Mouse (Mus musculus): ENCODE data around the gene Dnhd1. TPM values are rescaled to one million over a fixed set of nuclear protein-coding genes. Genes with fewer than 3 reads are reported as not detected.
"Not testable (repeated sequence)": the region's sequence is repeated elsewhere in the genome, so short reads cannot be mapped to it uniquely, and the experiment has no call there.

Gene Dnhd1
- polyA plus RNA-seq, 1 experiment from 2014 or later = 1.4 TPM

GRCm38 (mm10) chr7:105734826-105735225 lies 84.2 kb downstream of the Dnhd1 start:
- 90% methylated on average over 8 of the region's 8 CpGs for WGBS
- no peaks in the 10 kb centered on the region for H3K27me3 ChIP-seq (replicated peaks)
- no peak for ATAC-seq (ENCODE audit: low FRiP score, low read depth)
- H3K27ac ChIP-seq = no peak overlapping the region
- no peaks in the 10 kb centered on the region for H3K9me3 ChIP-seq
- no peak overlapping the region for H3K4me3 ChIP-seq
- no peak overlapping the region; the same call in 1 of the 2 replicates for H3K4me2 ChIP-seq (replicated peaks)
- H3K4me1 ChIP-seq = peaks cover 16% of the 10 kb centered on the region
- no peak overlapping the region for H3K9ac ChIP-seq
- H3K36me3 ChIP-seq = peaks cover 49% of the 10 kb centered on the region

- H3K9ac ChIP-seq = peak overlapping the region; percentile 70
- 59% methylated on average over 4 of the region's 4 CpGs for WGBS
- H3K4me3 ChIP-seq = peak overlapping the region; percentile 82
- H3K27ac ChIP-seq; H3K9me3 ChIP-seq; ATAC-seq (ENCODE audit: low FRiP score, low read depth); H3K27me3 ChIP-seq (replicated peaks): not testable (repeated sequence)
- H3K4me2 ChIP-seq (replicated peaks) = peak overlapping the region; percentile 87
- peaks cover 16% of the 10 kb centered on the region for H3K4me1 ChIP-seq
- H3K36me3 ChIP-seq = peaks cover 52% of the 10 kb centered on the region
Observed at GRCm38 (mm10) chr7:105735464-105735863, 84.8 kb downstream of the Dnhd1 start.

- peak; percentile 97 for ATAC-seq (ENCODE audit: low FRiP score, low read depth)
- Histone ChIP-seq H3K4me2 (replicated peaks) (peak within 1 kb of the TSS; percentile 87), H3K27ac (peak within 1 kb of the TSS; percentile 50), H3K36me3 (peaks cover 52% of the 10 kb centered on the region), H3K27me3 (replicated peaks) (no peaks in the 10 kb centered on the region), H3K4me3 (peak within 1 kb of the TSS; percentile 82), H3K9ac (peak within 1 kb of the TSS; percentile 70), H3K9me3 (no peaks in the 10 kb centered on the region), H3K4me1 (peaks cover 16% of the 10 kb centered on the region)
- WGBS = under 1% methylated on average over 60 of the region's 62 CpGs
Observed at GRCm38 (mm10) chr7:105736264-105736901, 85.8 kb downstream of the Dnhd1 start, which contains the start of gene Ilk. Gene Ilk (plus strand): TSS chr7:105736592.

- H3K4me3 ChIP-seq = peak within 1 kb of the TSS; percentile 82
- peak within 1 kb of the TSS; percentile 50 for H3K27ac ChIP-seq
- WGBS = under 1% methylated on average over 30 of the region's 30 CpGs
- peaks cover 52% of the 10 kb centered on the region for H3K36me3 ChIP-seq
- H3K4me1 ChIP-seq = peaks cover 16% of the 10 kb centered on the region
- peak; percentile 56; the same call in 1 of the 2 replicates for ATAC-seq (ENCODE audit: low FRiP score, low read depth)
- H3K4me2 ChIP-seq (replicated peaks) = peak within 1 kb of the TSS; percentile 87
- no peaks in the 10 kb centered on the region for H3K27me3 ChIP-seq (replicated peaks)
- no peaks in the 10 kb centered on the region for H3K9me3 ChIP-seq
- H3K9ac ChIP-seq = peak within 1 kb of the TSS; percentile 70
Observed at GRCm38 (mm10) chr7:105736911-105737521, 86.4 kb downstream of the Dnhd1 start, which contains the start of gene Rrp8. Gene Rrp8 (minus strand): TSS chr7:105737385.

- Histone ChIP-seq H3K9ac (peak overlapping the region; percentile 44; the same call in 1 of the 2 replicates), H3K4me3 (peak overlapping the region; percentile 82), H3K4me1 (peaks cover 16% of the 10 kb centered on the region), H3K27ac (no peak overlapping the region), H3K9me3 (no peaks in the 10 kb centered on the region), H3K4me2 (replicated peaks) (peak overlapping the region; percentile 87), H3K27me3 (replicated peaks) (no peaks in the 10 kb centered on the region), H3K36me3 (peaks cover 52% of the 10 kb centered on the region)
- no peak for ATAC-seq (ENCODE audit: low FRiP score, low read depth)
- WGBS = 33% methylated on average over 3 of the region's 3 CpGs
Observed at GRCm38 (mm10) chr7:105737648-105738047, 87.0 kb downstream of the Dnhd1 start.

GRCm38 (mm10) chr7:105738286-105738685 lies 87.7 kb downstream of the Dnhd1 start:
- no peaks in the 10 kb centered on the region for H3K27me3 ChIP-seq (replicated peaks)
- no peak for ATAC-seq (ENCODE audit: low FRiP score, low read depth)
- no peak overlapping the region for H3K4me3 ChIP-seq
- H3K4me2 ChIP-seq (replicated peaks) = peak overlapping the region; percentile 87
- no peak overlapping the region for H3K9ac ChIP-seq
- peaks cover 51% of the 10 kb centered on the region for H3K36me3 ChIP-seq
- H3K9me3 ChIP-seq = no peaks in the 10 kb centered on the region
- WGBS = 81% methylated on average over 2 of the region's 2 CpGs
- H3K27ac ChIP-seq = no peak overlapping the region
- peaks cover 21% of the 10 kb centered on the region for H3K4me1 ChIP-seq

- Histone ChIP-seq H3K27me3 (replicated peaks) (no peaks in the 10 kb centered on the region), H3K4me1 (peaks cover 26% of the 10 kb centered on the region), H3K9ac (no peak overlapping the region), H3K36me3 (peaks cover 45% of the 10 kb centered on the region), H3K4me3 (no peak overlapping the region), H3K4me2 (replicated peaks) (peak overlapping the region; percentile 27), H3K9me3 (no peaks in the 10 kb centered on the region), H3K27ac (no peak overlapping the region)
- 34% methylated on average over 3 of the region's 3 CpGs for WGBS
- ATAC-seq (ENCODE audit: low FRiP score, low read depth) = no peak
Observed at GRCm38 (mm10) chr7:105738948-105739347, 88.3 kb downstream of the Dnhd1 start.

- WGBS = 79% methylated on average over 13 of the region's 13 CpGs
- H3K4me1 ChIP-seq = peaks cover 26% of the 10 kb centered on the region
- H3K9ac ChIP-seq = no peak overlapping the region
Observed at GRCm38 (mm10) chr7:105740089-105740795, 89.6 kb downstream of the Dnhd1 start.

GRCm38 (mm10) chr7:105740851-105741250 lies 90.2 kb downstream of the Dnhd1 start:
- Histone ChIP-seq H3K36me3 (peaks cover 36% of the 10 kb centered on the region), H3K27ac (no peak overlapping the region), H3K4me2 (replicated peaks) (no peak overlapping the region), H3K27me3 (replicated peaks) (no peaks in the 10 kb centered on the region), H3K4me3 (no peak overlapping the region), H3K4me1 (peaks cover 22% of the 10 kb centered on the region), H3K9me3 (no peaks in the 10 kb centered on the region), H3K9ac (no peak overlapping the region)
- WGBS = 88% methylated on average over 6 of the region's 6 CpGs
- ATAC-seq (ENCODE audit: low FRiP score, low read depth) = no peak

More at GRCm38 (mm10) chr7:105740089-105740795, 89.6 kb downstream of the Dnhd1 start:
- ATAC-seq (ENCODE audit: low FRiP score, low read depth) = no peak
- peaks cover 36% of the 10 kb centered on the region for H3K36me3 ChIP-seq
- no peaks in the 10 kb centered on the region for H3K27me3 ChIP-seq (replicated peaks)
- no peak overlapping the region for H3K27ac ChIP-seq
- no peaks in the 10 kb centered on the region for H3K9me3 ChIP-seq
- H3K4me3 ChIP-seq = no peak overlapping the region
- H3K4me2 ChIP-seq (replicated peaks) = no peak overlapping the region

- no peaks in the 10 kb centered on the region for H3K9me3 ChIP-seq
- 95% methylated on average over 9 of the region's 9 CpGs for WGBS
- H3K27me3 ChIP-seq (replicated peaks) = no peaks in the 10 kb centered on the region
- H3K4me3 ChIP-seq = no peak overlapping the region
- no peak overlapping the region for H3K9ac ChIP-seq
- no peak for ATAC-seq (ENCODE audit: low FRiP score, low read depth)
- peaks cover 21% of the 10 kb centered on the region for H3K4me1 ChIP-seq
- no peak overlapping the region for H3K4me2 ChIP-seq (replicated peaks)
- H3K36me3 ChIP-seq = peaks cover 45% of the 10 kb centered on the region
- H3K27ac ChIP-seq = no peak overlapping the region
Observed at GRCm38 (mm10) chr7:105741978-105742377, 91.4 kb downstream of the Dnhd1 start.

GRCm38 (mm10) chr7:105742539-105743215 lies 92.0 kb downstream of the Dnhd1 start:
- H3K9ac ChIP-seq; H3K9me3 ChIP-seq; ATAC-seq (ENCODE audit: low FRiP score, low read depth); H3K4me3 ChIP-seq; H3K27ac ChIP-seq; H3K27me3 ChIP-seq (replicated peaks): not testable (repeated sequence)
- WGBS = 90% methylated on average over 7 of the region's 7 CpGs
- Histone ChIP-seq H3K36me3 (peaks cover 50% of the 10 kb centered on the region), H3K4me2 (replicated peaks) (peak overlapping the region; percentile 92), H3K4me1 (peaks cover 17% of the 10 kb centered on the region)
